Mouse (Mus musculus): ENCODE data around the gene Phf11b.
"Not testable (repeated sequence)": the region's sequence is repeated elsewhere in the genome, so short reads cannot be mapped to it uniquely, and the experiment has no call there.

The Phf11b gene

GRCm38 (mm10) chr14:59341189-59341588, at the start of gene Phf11b:
Gene Phf11b, minus strand, starts transcription at chr14:59341351.
- DNase-seq (ENCODE audit: inconsistent ontology term), result not testable (repeated sequence)

GRCm38 (mm10) chr14:59390181-59390580, 49.0 kb upstream of the Phf11b start:
- not testable (repeated sequence) for DNase-seq (ENCODE audit: inconsistent ontology term)

- DNase-seq (ENCODE audit: inconsistent ontology term), result no peak
These were observed 48.4 kb upstream of the Phf11b start for GRCm38 (mm10) chr14:59389532-59389931.

- peak; percentile 4 for DNase-seq (ENCODE audit: inconsistent ontology term)
These were observed 29.4 kb upstream of the Phf11b start for GRCm38 (mm10) chr14:59370348-59371068.

GRCm38 (mm10) chr14:59366386-59367105, 25.4 kb upstream of the Phf11b start:
- DNase-seq (ENCODE audit: inconsistent ontology term), result no peak

- DNase-seq (ENCODE audit: inconsistent ontology term), result peak; percentile 3
These were observed 24.1 kb upstream of the Phf11b start, which contains the start of gene Phf11d for GRCm38 (mm10) chr14:59365244-59365644. Gene Phf11d, minus strand, starts transcription at chr14:59365470.

- no peak for DNase-seq (ENCODE audit: inconsistent ontology term)
These were observed 1.6 kb downstream of the Phf11b start for GRCm38 (mm10) chr14:59339541-59339940.

- not testable (repeated sequence) for DNase-seq (ENCODE audit: inconsistent ontology term)
These were observed 5.1 kb downstream of the Phf11b start for GRCm38 (mm10) chr14:59336056-59336455.

- DNase-seq (ENCODE audit: inconsistent ontology term), result peak; percentile 3
These were observed 10.7 kb downstream of the Phf11b start for GRCm38 (mm10) chr14:59330499-59330898.

- not testable (repeated sequence) for DNase-seq (ENCODE audit: inconsistent ontology term)
These were observed 21.2 kb downstream of the Phf11b start for GRCm38 (mm10) chr14:59319970-59320369.

- DNase-seq (ENCODE audit: inconsistent ontology term), result not testable (repeated sequence)
These were observed 22.1 kb downstream of the Phf11b start for GRCm38 (mm10) chr14:59319036-59319435.

GRCm38 (mm10) chr14:59297391-59297790, 43.8 kb downstream of the Phf11b start, which contains the start of gene Phf11a:
Gene Phf11a, minus strand, starts transcription at chr14:59297522.
- not testable (repeated sequence) for DNase-seq (ENCODE audit: inconsistent ontology term)

- not testable (repeated sequence) for DNase-seq (ENCODE audit: inconsistent ontology term)
These were observed 49.4 kb downstream of the Phf11b start for GRCm38 (mm10) chr14:59291769-59292168.

- not testable (repeated sequence) for DNase-seq (ENCODE audit: inconsistent ontology term)
These were observed 66.2 kb downstream of the Phf11b start for GRCm38 (mm10) chr14:59274961-59275360.
